Mouse (Mus musculus): ENCODE data around the gene Adam19. TPM values are rescaled to one million over a fixed set of nuclear protein-coding genes. Genes with fewer than 3 reads are reported as not detected.
"Not testable (repeated sequence)": the region's sequence is repeated elsewhere in the genome, so short reads cannot be mapped to it uniquely, and the experiment has no call there.

Gene Adam19
- total RNA-seq, 2 experiments from 2014 or later = 1.7 to 4.1 TPM

- not testable (repeated sequence) for ATAC-seq (replicated peaks; ENCODE audit: low FRiP score, poor library complexity, severe bottlenecking)
These were observed 2.3 kb upstream of the Adam19 start for GRCm38 (mm10) chr11:46053457-46053856.

GRCm38 (mm10) chr11:46054311-46054710 is 1.5 kb upstream of the Adam19 start:
- no peak for ATAC-seq (replicated peaks; ENCODE audit: low FRiP score, poor library complexity, severe bottlenecking)

- ATAC-seq (replicated peaks; ENCODE audit: low FRiP score, poor library complexity, severe bottlenecking) = no peak
These were observed 589 bp upstream of the Adam19 start for GRCm38 (mm10) chr11:46054911-46055895.

- no peak for ATAC-seq (replicated peaks; ENCODE audit: low FRiP score, poor library complexity, severe bottlenecking)
These were observed 1.1 kb downstream of the Adam19 start for GRCm38 (mm10) chr11:46056770-46057411.

GRCm38 (mm10) chr11:46058011-46058410 is 2.2 kb downstream of the Adam19 start:
- ATAC-seq (replicated peaks; ENCODE audit: low FRiP score, poor library complexity, severe bottlenecking) = no peak

GRCm38 (mm10) chr11:46058916-46059315 is 3.1 kb downstream of the Adam19 start:
- ATAC-seq (replicated peaks; ENCODE audit: low FRiP score, poor library complexity, severe bottlenecking) = no peak

- ATAC-seq (replicated peaks; ENCODE audit: low FRiP score, poor library complexity, severe bottlenecking) = no peak
These were observed 4.3 kb downstream of the Adam19 start for GRCm38 (mm10) chr11:46059887-46060650.

- no peak for ATAC-seq (replicated peaks; ENCODE audit: low FRiP score, poor library complexity, severe bottlenecking)
These were observed 4.8 kb downstream of the Adam19 start for GRCm38 (mm10) chr11:46060651-46061020.

- no peak for ATAC-seq (replicated peaks; ENCODE audit: low FRiP score, poor library complexity, severe bottlenecking)
These were observed 6.1 kb downstream of the Adam19 start for GRCm38 (mm10) chr11:46061776-46062445.

- ATAC-seq (replicated peaks; ENCODE audit: low FRiP score, poor library complexity, severe bottlenecking) = no peak
These were observed 6.8 kb downstream of the Adam19 start for GRCm38 (mm10) chr11:46062569-46062968.

- no peak for ATAC-seq (replicated peaks; ENCODE audit: low FRiP score, poor library complexity, severe bottlenecking)
These were observed 7.4 kb downstream of the Adam19 start for GRCm38 (mm10) chr11:46062993-46063731.

GRCm38 (mm10) chr11:46064767-46065166 is 9.0 kb downstream of the Adam19 start:
- no peak for ATAC-seq (replicated peaks; ENCODE audit: low FRiP score, poor library complexity, severe bottlenecking)

GRCm38 (mm10) chr11:46065201-46066011 is 9.6 kb downstream of the Adam19 start:
- ATAC-seq (replicated peaks; ENCODE audit: low FRiP score, poor library complexity, severe bottlenecking) = 0 out of 2 replicates have a peak, but pooled peaks have one; percentile 20

GRCm38 (mm10) chr11:46067371-46068060 is 11.7 kb downstream of the Adam19 start:
- ATAC-seq (replicated peaks; ENCODE audit: low FRiP score, poor library complexity, severe bottlenecking) = no peak

- ATAC-seq (replicated peaks; ENCODE audit: low FRiP score, poor library complexity, severe bottlenecking) = no peak
These were observed 13.1 kb downstream of the Adam19 start for GRCm38 (mm10) chr11:46068756-46069407.

GRCm38 (mm10) chr11:46069408-46070003 is 13.7 kb downstream of the Adam19 start:
- no peak for ATAC-seq (replicated peaks; ENCODE audit: low FRiP score, poor library complexity, severe bottlenecking)

GRCm38 (mm10) chr11:46070161-46070560 is 14.4 kb downstream of the Adam19 start:
- ATAC-seq (replicated peaks; ENCODE audit: low FRiP score, poor library complexity, severe bottlenecking) = no peak
